Mouse (Mus musculus): Measurements from ENCODE around the gene Ttc5. TPM values are rescaled to one million over a fixed set of nuclear protein-coding genes. Genes with fewer than 3 reads are reported as not detected.

The Ttc5 gene
- total RNA-seq (2023): 79.6 TPM

GRCm38 (mm10) chr14:50785251-50785637 is at the start of gene Ttc5:
Gene Ttc5, minus strand, starts transcription at chr14:50785519.

DNA sequence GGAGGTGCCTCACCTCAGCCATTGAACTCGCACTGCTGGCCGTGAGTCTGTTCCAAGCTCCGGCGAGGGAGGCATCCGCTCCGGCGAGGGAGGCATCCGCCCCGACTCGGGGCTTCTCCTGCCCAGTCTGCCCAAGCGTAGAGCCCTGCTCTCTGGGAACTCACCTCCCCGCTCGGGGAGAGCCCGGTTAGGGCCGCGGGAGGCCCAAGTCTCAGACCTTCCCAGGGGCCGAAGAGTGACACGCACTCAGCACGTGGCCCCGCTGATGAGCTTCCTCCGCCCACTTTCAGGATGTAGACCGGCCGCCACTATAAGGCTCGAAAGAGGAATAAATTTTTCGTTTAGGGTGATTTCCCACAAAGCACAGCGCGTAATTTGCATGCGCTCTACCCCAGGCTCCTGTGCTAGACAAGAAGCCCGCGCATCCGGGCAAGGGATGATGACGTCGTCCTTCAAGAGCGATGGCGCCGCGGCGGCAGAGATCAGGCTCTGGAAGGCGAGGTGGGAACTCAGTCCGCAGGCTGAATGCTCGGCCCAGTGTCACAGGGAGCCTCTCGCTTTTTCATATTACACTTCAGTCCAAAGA is 22.3 kb upstream of the Ttc5 start, which contains the start of the genes Ccnb1ip1 and Parp2:
Gene Ccnb1ip1 (minus strand): TSS at position 246 of the 586 bp plus-strand sequence.
Gene Parp2 (plus strand): TSS at position 355 of the 586 bp plus-strand sequence.

DNA sequence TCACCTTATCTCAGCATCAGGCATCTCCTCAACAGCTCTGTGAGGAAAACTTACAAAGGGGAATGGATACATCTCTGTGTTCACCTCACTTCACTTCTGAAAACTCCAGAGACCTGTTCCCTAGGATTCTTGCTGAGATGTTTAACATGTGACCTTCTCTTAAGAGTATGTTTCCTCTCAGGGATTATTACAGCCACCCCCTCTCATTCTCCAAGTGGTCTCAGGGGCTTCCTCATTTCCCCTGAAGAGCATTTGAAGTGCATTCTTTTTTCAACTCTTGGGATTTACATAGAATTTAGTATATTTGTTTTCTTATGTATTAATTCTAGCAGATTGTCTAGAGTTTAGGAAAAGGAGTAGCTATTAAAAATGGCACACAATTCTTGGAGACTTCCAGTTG is 40.3 kb downstream of the Ttc5 start, which contains the start of gene Olfr749:
Gene Olfr749 (minus strand): TSS at position 101 of the 400 bp plus-strand sequence.

Other genes with a start within 250 kb of the Ttc5 start
- not detected for gene Olfr744, start 170.6 kb downstream of the Ttc5 start, total RNA-seq (2023)
- gene Olfr745, start 146.1 kb downstream of the Ttc5 start, total RNA-seq (2023): not detected
- gene Olfr746, start 138.4 kb downstream of the Ttc5 start, total RNA-seq (2023): not detected
- gene Olfr747, start 92.3 kb downstream of the Ttc5 start, total RNA-seq (2023): not detected
- gene Olfr748, start 78.1 kb downstream of the Ttc5 start, total RNA-seq (2023): not detected
- not detected for gene Olfr749, start 40.4 kb downstream of the Ttc5 start, total RNA-seq (2023)
- not detected for gene Ccnb1ip1, start 22.2 kb upstream of the Ttc5 start, total RNA-seq (2023)
- 44.2 TPM for gene Parp2, start 22.3 kb upstream of the Ttc5 start, total RNA-seq (2023)
- gene Tep1, start 85.0 kb upstream of the Ttc5 start, total RNA-seq (2023): 34.1 TPM
- gene Klhl33, start 112.0 kb upstream of the Ttc5 start, total RNA-seq (2023): not detected
- 40.7 TPM for gene Osgep, start 139.4 kb upstream of the Ttc5 start, total RNA-seq (2023)
- gene Apex1, start 139.4 kb upstream of the Ttc5 start, total RNA-seq (2023): 49.0 TPM
- gene Pip4p1, start 145.3 kb upstream of the Ttc5 start, total RNA-seq (2023): 104 TPM
- 18.1 TPM for gene Pnp, start 145.6 kb upstream of the Ttc5 start, total RNA-seq (2023)
- gene Gm49342, start 159.0 kb upstream of the Ttc5 start, total RNA-seq (2023): 20.5 TPM
- gene Pnp2, start 170.5 kb upstream of the Ttc5 start, total RNA-seq (2023): 1.0 TPM
- gene Rnase10, start 222.2 kb upstream of the Ttc5 start, total RNA-seq (2023): not detected

Data from CD4-positive naive resting alpha-beta T cell, adult 57 days (primary cell).